Mouse (Mus musculus): Measurements from ENCODE around the gene Fbxo46.
A peak's percentile ranks its signal among the peaks of the same experiment; 100 is the strongest.

The Fbxo46 gene

DNA sequence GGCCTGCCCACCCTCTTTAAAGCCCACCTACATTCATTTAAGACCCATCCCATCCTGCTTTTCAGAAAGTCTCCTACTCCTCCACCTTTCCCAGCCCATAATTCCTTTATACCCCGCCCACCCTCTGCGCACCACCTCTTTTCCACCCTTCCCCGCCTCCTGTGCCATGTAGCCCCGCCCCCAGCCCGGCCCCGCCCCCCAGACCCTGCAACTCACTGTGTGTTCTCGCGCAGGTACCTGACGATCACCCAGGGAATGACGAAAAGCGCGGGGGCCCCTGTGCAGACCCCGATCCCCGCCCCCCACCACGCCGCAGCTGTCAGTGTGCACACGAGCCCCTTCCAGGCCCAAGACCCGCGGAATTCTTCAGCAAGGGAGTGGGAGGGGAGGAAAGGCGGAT, 40.5 kb downstream of the Fbxo46 start:
- Histone ChIP-seq H3K9me3 (ENCODE audit: low read length) (no peaks in the 10 kb centered on the region), H3K36me3 (ENCODE audit: insufficient read depth, low read length) (peaks cover 30% of the 10 kb centered on the region), H3K27me3 (ENCODE audit: insufficient read depth, low read length) (peaks cover 11% of the 10 kb centered on the region), H3K4me1 (replicated peaks; ENCODE audit: low read depth, low read length) (peaks cover 79% of the 10 kb centered on the region), H3K4me3 (replicated peaks; ENCODE audit: low read length) (peak overlapping the region; percentile 84)
- TF ChIP-seq NANOG (IDR thresholded peaks at IDR 0.05; ENCODE audit: borderline replicate concordance, low read length) (no peak), CTCF (conservative IDR thresholded peaks at IDR 0.05; ENCODE audit: low read length) (no peak), POU5F1 (IDR thresholded peaks at IDR 0.05; ENCODE audit: borderline replicate concordance, low read length) (no peak)

DNA sequence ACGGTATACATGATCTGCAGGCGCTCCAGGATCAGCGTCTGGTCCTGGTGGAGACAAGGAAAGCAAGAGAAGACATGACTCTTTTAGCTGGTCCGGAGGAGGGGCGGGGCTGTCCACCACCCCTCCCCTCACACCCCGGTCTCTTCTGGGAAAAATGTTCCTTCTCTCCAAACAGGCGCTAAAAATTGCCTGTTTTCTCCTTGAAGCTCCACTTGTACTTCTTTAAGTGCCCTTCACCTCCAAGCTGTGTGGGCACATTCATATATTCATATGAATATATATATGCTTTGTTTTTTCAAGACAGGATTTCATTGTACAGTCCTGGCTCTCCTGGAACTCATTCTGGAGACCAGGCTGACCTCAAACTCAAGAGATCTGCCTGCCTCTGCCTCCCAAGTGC, 43.3 kb downstream of the Fbxo46 start:
- no peaks in the 10 kb centered on the region for H3K9me3 ChIP-seq (ENCODE audit: low read length)
- peaks cover 18% of the 10 kb centered on the region for H3K27me3 ChIP-seq (ENCODE audit: insufficient read depth, low read length)
- H3K4me1 ChIP-seq (replicated peaks; ENCODE audit: low read depth, low read length), result peaks cover 67% of the 10 kb centered on the region
- H3K36me3 ChIP-seq (ENCODE audit: insufficient read depth, low read length), result peaks cover 4% of the 10 kb centered on the region; the same call in 1 of the 2 replicates
- H3K4me3 ChIP-seq (replicated peaks; ENCODE audit: low read length), result no peak overlapping the region
- no peak for TF ChIP-seq POU5F1 (IDR thresholded peaks at IDR 0.05; ENCODE audit: borderline replicate concordance, low read length)
- no peak for TF ChIP-seq CTCF (conservative IDR thresholded peaks at IDR 0.05; ENCODE audit: low read length)
- TF ChIP-seq NANOG (IDR thresholded peaks at IDR 0.05; ENCODE audit: borderline replicate concordance, low read length), result no peak

DNA sequence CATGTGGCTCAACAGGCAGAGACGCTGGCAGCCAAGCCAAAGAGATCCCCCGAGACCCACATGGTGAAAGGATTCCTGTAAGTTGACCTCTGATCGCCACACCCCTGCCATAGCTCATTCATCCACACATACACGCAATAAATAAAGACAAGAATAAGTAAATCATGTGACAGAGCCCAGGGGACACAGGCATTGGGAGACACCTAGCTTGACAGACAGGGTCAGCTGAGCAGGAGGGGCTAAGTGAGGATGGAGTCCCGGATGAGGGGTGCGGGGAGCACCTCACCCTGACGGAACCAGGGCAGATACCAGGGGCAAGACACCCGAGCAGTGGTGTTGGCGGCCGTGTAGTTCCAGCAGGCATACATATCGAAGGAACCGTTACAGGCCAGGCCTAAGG, 44.1 kb downstream of the Fbxo46 start:
- Histone ChIP-seq H3K27me3 (ENCODE audit: insufficient read depth, low read length) (peaks cover 25% of the 10 kb centered on the region), H3K36me3 (ENCODE audit: insufficient read depth, low read length) (peaks cover under 1% of the 10 kb centered on the region; the same call in 1 of the 2 replicates), H3K4me1 (replicated peaks; ENCODE audit: low read depth, low read length) (peaks cover 66% of the 10 kb centered on the region), H3K4me3 (replicated peaks; ENCODE audit: low read length) (peak overlapping the region; percentile 66), H3K9me3 (ENCODE audit: low read length) (no peaks in the 10 kb centered on the region)
- TF ChIP-seq NANOG (IDR thresholded peaks at IDR 0.05; ENCODE audit: borderline replicate concordance, low read length) (no peak), POU5F1 (IDR thresholded peaks at IDR 0.05; ENCODE audit: borderline replicate concordance, low read length) (no peak), CTCF (conservative IDR thresholded peaks at IDR 0.05; ENCODE audit: low read length) (no peak)

DNA sequence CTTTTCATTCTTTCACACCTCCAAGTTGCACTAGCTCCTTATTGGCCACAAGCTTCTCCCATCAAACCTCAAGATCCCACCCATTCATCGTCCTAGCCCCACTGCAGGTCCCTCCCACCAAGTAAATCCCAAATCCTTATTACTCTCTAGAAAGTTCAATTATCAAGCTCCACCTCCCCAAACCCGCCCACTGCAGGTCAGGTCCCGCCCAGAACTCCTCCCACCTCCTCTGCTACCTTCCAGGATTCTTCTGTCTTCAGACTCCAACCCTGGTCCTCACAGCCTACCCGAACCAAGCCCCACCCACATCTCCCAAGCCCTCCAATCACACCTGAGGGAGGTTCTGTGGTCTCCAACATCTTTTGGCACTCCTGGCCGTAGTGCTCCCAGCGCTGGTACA, 44.5 kb downstream of the Fbxo46 start:
- Histone ChIP-seq H3K4me3 (replicated peaks; ENCODE audit: low read length) (peak overlapping the region; percentile 66), H3K9me3 (ENCODE audit: low read length) (no peaks in the 10 kb centered on the region), H3K4me1 (replicated peaks; ENCODE audit: low read depth, low read length) (peaks cover 64% of the 10 kb centered on the region), H3K36me3 (ENCODE audit: insufficient read depth, low read length) (no peaks in the 10 kb centered on the region), H3K27me3 (ENCODE audit: insufficient read depth, low read length) (peaks cover 25% of the 10 kb centered on the region)
- TF ChIP-seq NANOG (IDR thresholded peaks at IDR 0.05; ENCODE audit: borderline replicate concordance, low read length) (no peak), POU5F1 (IDR thresholded peaks at IDR 0.05; ENCODE audit: borderline replicate concordance, low read length) (no peak), CTCF (conservative IDR thresholded peaks at IDR 0.05; ENCODE audit: low read length) (no peak)

DNA sequence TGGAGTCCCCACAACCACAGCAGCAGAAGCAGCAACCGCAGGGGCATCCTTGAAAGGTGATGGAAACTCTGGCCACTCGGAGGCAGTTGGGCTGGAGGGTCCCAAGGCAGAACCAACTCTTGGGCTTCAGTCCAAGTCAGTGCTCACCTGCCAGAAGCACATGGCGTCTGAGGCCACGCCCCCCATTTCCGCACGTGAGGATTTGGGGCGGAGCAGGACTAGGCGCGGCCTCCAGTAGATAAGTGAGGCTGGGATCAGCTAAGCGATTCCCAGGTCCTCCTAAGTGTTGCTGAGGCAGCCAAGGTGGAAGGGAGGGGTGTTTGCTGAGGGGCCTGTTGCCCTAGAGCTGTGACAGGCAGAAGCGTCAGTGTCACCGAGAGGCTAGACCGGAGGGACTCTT, 45.3 kb downstream of the Fbxo46 start:
- no peak for TF ChIP-seq CTCF (conservative IDR thresholded peaks at IDR 0.05; ENCODE audit: low read length)
- TF ChIP-seq POU5F1 (IDR thresholded peaks at IDR 0.05; ENCODE audit: borderline replicate concordance, low read length), result no peak
- no peak for TF ChIP-seq NANOG (IDR thresholded peaks at IDR 0.05; ENCODE audit: borderline replicate concordance, low read length)
- no peaks in the 10 kb centered on the region for H3K36me3 ChIP-seq (ENCODE audit: insufficient read depth, low read length)
- peak overlapping the region; percentile 66 for H3K4me3 ChIP-seq (replicated peaks; ENCODE audit: low read length)
- peaks cover 63% of the 10 kb centered on the region for H3K4me1 ChIP-seq (replicated peaks; ENCODE audit: low read depth, low read length)
- peaks cover 25% of the 10 kb centered on the region for H3K27me3 ChIP-seq (ENCODE audit: insufficient read depth, low read length)
- H3K9me3 ChIP-seq (ENCODE audit: low read length), result no peaks in the 10 kb centered on the region

DNA sequence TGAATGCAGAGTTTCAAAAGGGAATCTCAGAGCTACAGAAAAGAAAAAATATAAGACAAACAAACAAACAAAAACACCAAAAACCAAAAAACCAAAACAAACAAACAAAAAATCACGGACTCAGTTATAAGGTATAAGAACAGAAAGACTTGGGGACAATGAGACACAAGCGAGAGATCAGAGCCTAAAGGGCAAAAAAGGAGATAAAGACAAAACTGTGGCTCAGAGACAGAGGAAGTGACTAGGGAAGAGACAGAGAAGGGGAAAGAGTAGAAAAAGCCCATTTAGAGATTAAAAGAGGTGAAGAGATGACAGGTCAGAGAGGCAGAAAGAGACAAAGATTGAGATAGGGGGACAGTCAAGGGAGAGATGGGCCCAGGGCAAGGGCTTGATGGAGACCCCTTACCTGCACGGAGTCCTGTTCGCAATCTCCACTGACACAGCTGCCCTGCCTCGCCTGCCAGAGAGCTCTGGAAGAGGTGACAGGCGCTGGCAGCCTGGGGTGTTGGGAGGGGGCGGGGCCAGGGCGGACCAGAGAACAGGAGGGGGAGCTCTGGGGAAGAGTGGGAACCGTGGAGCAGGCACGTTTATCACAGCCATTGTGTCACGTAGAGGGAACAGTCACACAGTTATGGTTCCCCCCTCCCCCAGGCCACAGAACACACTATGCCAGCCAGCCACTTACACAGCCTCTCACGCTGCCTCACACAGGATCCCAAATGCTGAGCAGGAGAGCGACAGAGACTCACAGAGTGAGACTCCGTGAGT, 46.2 kb downstream of the Fbxo46 start, which contains the start of gene Gipr:
Gene Gipr, minus strand, starts transcription at position 472 of the 768 bp plus-strand sequence.
- H3K4me1 ChIP-seq (replicated peaks; ENCODE audit: low read depth, low read length), result peaks cover 61% of the 10 kb centered on the region
- H3K4me3 ChIP-seq (replicated peaks; ENCODE audit: low read length), result peak within 1 kb of the TSS; percentile 66
- H3K9me3 ChIP-seq (ENCODE audit: low read length), result no peaks in the 10 kb centered on the region
- TF ChIP-seq NANOG (IDR thresholded peaks at IDR 0.05; ENCODE audit: borderline replicate concordance, low read length), result no peak
- TF ChIP-seq POU5F1 (IDR thresholded peaks at IDR 0.05; ENCODE audit: borderline replicate concordance, low read length), result no peak
- TF ChIP-seq CTCF (conservative IDR thresholded peaks at IDR 0.05; ENCODE audit: low read length), result no peak
- no peaks in the 10 kb centered on the region for H3K36me3 ChIP-seq (ENCODE audit: insufficient read depth, low read length)
- peaks cover 30% of the 10 kb centered on the region for H3K27me3 ChIP-seq (ENCODE audit: insufficient read depth, low read length)

DNA sequence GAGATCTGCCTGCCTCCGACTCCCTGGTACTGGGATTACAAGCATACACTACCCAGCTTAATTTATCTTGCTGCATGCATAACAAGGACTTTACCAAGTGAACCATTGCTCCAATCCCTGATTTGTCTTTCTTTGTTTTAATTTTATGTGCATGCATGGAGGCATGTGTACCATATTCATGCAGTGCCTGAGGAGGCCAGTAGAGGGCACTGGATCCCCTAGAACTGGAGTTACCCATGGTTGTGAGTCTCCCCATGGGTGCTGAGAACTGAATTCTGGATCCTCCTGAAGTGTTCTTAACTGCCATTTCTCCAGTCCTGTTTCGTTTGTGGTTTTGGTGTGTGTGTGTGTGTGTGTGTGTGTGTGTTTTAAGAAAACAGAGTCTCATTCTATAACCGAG, 47.3 kb downstream of the Fbxo46 start:
- Histone ChIP-seq H3K9me3 (ENCODE audit: low read length) (no peaks in the 10 kb centered on the region), H3K4me1 (replicated peaks; ENCODE audit: low read depth, low read length) (peaks cover 64% of the 10 kb centered on the region), H3K4me3 (replicated peaks; ENCODE audit: low read length) (no peak overlapping the region), H3K36me3 (ENCODE audit: insufficient read depth, low read length) (no peaks in the 10 kb centered on the region), H3K27me3 (ENCODE audit: insufficient read depth, low read length) (peaks cover 30% of the 10 kb centered on the region)
- TF ChIP-seq CTCF (conservative IDR thresholded peaks at IDR 0.05; ENCODE audit: low read length) (0 out of 2 replicates have a peak, but pooled peaks have one; percentile 7), NANOG (IDR thresholded peaks at IDR 0.05; ENCODE audit: borderline replicate concordance, low read length) (no peak)

DNA sequence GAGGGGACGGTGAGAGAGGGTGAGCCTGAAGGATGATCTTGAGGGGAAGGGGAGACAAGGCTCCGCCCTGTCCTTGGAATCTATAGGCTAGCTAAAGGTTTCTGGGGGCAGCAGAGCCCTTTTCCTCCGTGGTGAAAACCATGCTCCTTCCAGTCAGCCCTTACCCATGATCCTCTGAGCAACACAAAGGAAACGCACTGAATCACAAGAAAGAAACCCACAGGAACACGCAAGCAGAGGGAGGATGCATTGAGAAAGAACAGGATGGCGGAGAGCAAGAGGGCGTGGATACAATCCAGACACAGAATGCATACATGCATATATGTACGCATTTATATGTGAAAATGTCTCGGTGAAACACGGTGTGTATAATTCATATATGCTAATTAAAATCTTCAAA, 49.8 kb downstream of the Fbxo46 start:
- H3K4me1 ChIP-seq (replicated peaks; ENCODE audit: low read depth, low read length), result peaks cover 59% of the 10 kb centered on the region
- TF ChIP-seq NANOG (IDR thresholded peaks at IDR 0.05; ENCODE audit: borderline replicate concordance, low read length), result no peak
- no peak for TF ChIP-seq POU5F1 (IDR thresholded peaks at IDR 0.05; ENCODE audit: borderline replicate concordance, low read length)
- TF ChIP-seq CTCF (conservative IDR thresholded peaks at IDR 0.05; ENCODE audit: low read length), result no peak
- H3K27me3 ChIP-seq (ENCODE audit: insufficient read depth, low read length), result peaks cover 24% of the 10 kb centered on the region
- no peaks in the 10 kb centered on the region for H3K9me3 ChIP-seq (ENCODE audit: low read length)
- H3K4me3 ChIP-seq (replicated peaks; ENCODE audit: low read length), result no peak overlapping the region
- no peaks in the 10 kb centered on the region for H3K36me3 ChIP-seq (ENCODE audit: insufficient read depth, low read length)
